8 mouse cellular contexts compared by ENCODE assay signal in genomic region chr11:117976081-117976582, GRCm38 (mm10). TPM values are rescaled to one million over a fixed set of nuclear protein-coding genes. Genes with fewer than 3 reads are reported as not detected.
DNase-seq lines count a peak whose midpoint lies in the region; ATAC-seq lines count a peak whose summit lies in the region.

No protein-coding gene starts in this region.

- 0 out of 2 replicates have a peak, but pooled peaks cover 4% of the 10 kb centered on the region for H3K27me3 ChIP-seq in kidney, embryonic 15.5 days
- no peaks in the 10 kb centered on the region for H3K27me3 ChIP-seq in megakaryocyte, embryonic 14.5 days (replicated peaks)
- no peaks in the 10 kb centered on the region for H3K27me3 ChIP-seq in stomach, embryonic 16.5 days (ENCODE audit: control insufficient read depth, insufficient read depth, low read length)

- H3K9me3 ChIP-seq in kidney, embryonic 15.5 days (replicated peaks), result no peaks in the 10 kb centered on the region
- H3K9me3 ChIP-seq in megakaryocyte, embryonic 14.5 days, result no peaks in the 10 kb centered on the region
- H3K9me3 ChIP-seq in stomach, embryonic 16.5 days (replicated peaks; ENCODE audit: control insufficient read depth, low read length), result no peaks in the 10 kb centered on the region

- no peak overlapping the region for H3K4me3 ChIP-seq in kidney, embryonic 15.5 days (replicated peaks)
- H3K4me3 ChIP-seq in megakaryocyte, embryonic 14.5 days (replicated peaks), result peak overlapping the region; percentile 81
- H3K4me3 ChIP-seq in stomach, embryonic 16.5 days (replicated peaks; ENCODE audit: low read length), result no peak overlapping the region

- H3K27ac ChIP-seq in kidney, embryonic 15.5 days, result peak overlapping the region; percentile 90
- no peak overlapping the region for H3K27ac ChIP-seq in stomach, embryonic 16.5 days (ENCODE audit: low read length)

- 10% methylated on average over 8 of the region's 8 CpGs for WGBS in kidney, embryonic 15.5 days
- 22% methylated on average over 8 of the region's 8 CpGs for WGBS in stomach, embryonic 16.5 days

- peak; percentile 96 for DNase-seq in left cerebral cortex, postnatal 4 days
- DNase-seq in left cerebral cortex, adult 8-10 months (ENCODE audit: low spot score in 2 of 2), result no peak
- peak; percentile 65 for DNase-seq in cerebellum, adult 9-11 months
- peak; percentile 75 for DNase-seq in gastrocnemius, postnatal 10 days

- ATAC-seq in kidney, embryonic 15.5 days (replicated peaks; ENCODE audit: low FRiP score), result peak; percentile 65
- ATAC-seq in stomach, embryonic 16.5 days (ENCODE audit: insufficient read depth, low FRiP score), result peak; percentile 35; the same call in 1 of the 2 replicates
- ATAC-seq in megakaryocyte-erythroid progenitor cell, adult 5-6 weeks (replicated peaks; ENCODE audit: low FRiP score, low TSS enrichment, poor library complexity, severe bottlenecking), result no peak

- no peak overlapping the region for H3K9ac ChIP-seq in kidney, embryonic 15.5 days
- H3K9ac ChIP-seq in stomach, embryonic 16.5 days (ENCODE audit: low read length), result 0 out of 2 replicates have a peak overlapping the region, but pooled peaks have one; percentile 31

- H3K4me1 ChIP-seq in kidney, embryonic 15.5 days, result peaks cover 37% of the 10 kb centered on the region
- H3K4me1 ChIP-seq in megakaryocyte, embryonic 14.5 days, result peaks cover 99% of the 10 kb centered on the region
- H3K4me1 ChIP-seq in stomach, embryonic 16.5 days (ENCODE audit: control insufficient read depth, insufficient read depth, low read length), result peaks cover 9% of the 10 kb centered on the region; the same call in 1 of the 2 replicates

- H3K36me3 ChIP-seq in kidney, embryonic 15.5 days, result no peaks in the 10 kb centered on the region
- H3K36me3 ChIP-seq in megakaryocyte, embryonic 14.5 days (replicated peaks; ENCODE audit: low read length), result no peaks in the 10 kb centered on the region
- H3K36me3 ChIP-seq in stomach, embryonic 16.5 days (ENCODE audit: control insufficient read depth, insufficient read depth, low read length), result no peaks in the 10 kb centered on the region

- intact Hi-C loops in left cerebral cortex, postnatal 4 days (cut with DNase I), result no loop called here

- H3K4me2 ChIP-seq in kidney, embryonic 15.5 days, result 0 out of 2 replicates have a peak overlapping the region, but pooled peaks have one; percentile 27
- H3K4me2 ChIP-seq in stomach, embryonic 16.5 days (ENCODE audit: low read depth, low read length), result no peak overlapping the region

RNA-seq across cellular contexts. Expression of gene Socs3, which starts 6.3 kb away (rescaled TPM):
- total RNA-seq in left cerebral cortex, postnatal 4 days (2021), result 1 to 10 TPM; 3.8 to 4.1 TPM
- 1 to 10 TPM; 3.1 to 7.5 (median 3.6) TPM for total RNA-seq in left cerebral cortex, adult 8-10 months (2022)
- 1 to 10 TPM; 6.2 to 9.8 TPM for total RNA-seq in gastrocnemius, postnatal 10 days (2021)
- polyA plus RNA-seq in kidney, embryonic 15.5 days (2015; fragmentation: Nextera tagmentation; extraction: Ambion mirVana), result 14.1 and 15.2 TPM in 2 replicates
- polyA plus RNA-seq in megakaryocyte, embryonic 14.5 days (2012; ENCODE audit: insufficient read depth, low replicate concordance), result 54.8 and 75.2 TPM in 2 replicates
- 16.1 and 17.4 TPM in 2 replicates for polyA plus RNA-seq in stomach, embryonic 16.5 days (2015; fragmentation: Nextera tagmentation; extraction: Ambion mirVana)
- total RNA-seq in megakaryocyte-erythroid progenitor cell, adult 5-6 weeks (2014; fragmentation: Nextera tagmentation), result not detected in 2 replicates
- total RNA-seq in megakaryocyte-erythroid progenitor cell, adult 5-6 weeks (2017), result 2.0 and 3.5 TPM in 2 replicates

RNA-seq across cellular contexts. Expression of gene Pgs1, which starts 10.0 kb away (rescaled TPM):
- 10 to 100 TPM; 56.9 to 58.6 TPM for total RNA-seq in left cerebral cortex, postnatal 4 days (2021)
- total RNA-seq in left cerebral cortex, adult 8-10 months (2022), result 10 to 100 TPM; 77.9 to 92.4 (median 82.4) TPM
- 10 to 100 TPM; 17.8 to 21.6 TPM for total RNA-seq in gastrocnemius, postnatal 10 days (2021)
- polyA plus RNA-seq in kidney, embryonic 15.5 days (2015; fragmentation: Nextera tagmentation; extraction: Ambion mirVana), result 34.1 and 38.9 TPM in 2 replicates
- polyA plus RNA-seq in megakaryocyte, embryonic 14.5 days (2012; ENCODE audit: insufficient read depth, low replicate concordance), result 16.0 and 43.0 TPM in 2 replicates
- 32.1 and 37.1 TPM in 2 replicates for polyA plus RNA-seq in stomach, embryonic 16.5 days (2015; fragmentation: Nextera tagmentation; extraction: Ambion mirVana)
- 20.5 and 27.5 TPM in 2 replicates for total RNA-seq in megakaryocyte-erythroid progenitor cell, adult 5-6 weeks (2014; fragmentation: Nextera tagmentation)
- 5.6 and 6.4 TPM in 2 replicates for total RNA-seq in megakaryocyte-erythroid progenitor cell, adult 5-6 weeks (2017)

Comparison
In these comparisons a context has a peak if more than half of its experiments do, and no peak if none do; other contexts are left out.
1. DNase-seq: peak in left cerebral cortex, postnatal 4 days (single experiment), cerebellum, adult 9-11 months (single experiment) and gastrocnemius, postnatal 10 days (single experiment); none in left cerebral cortex, adult 8-10 months (0 of 2).